Mouse (Mus musculus): ENCODE data around the gene Trex1. TPM values are rescaled to one million over a fixed set of nuclear protein-coding genes. Genes with fewer than 3 reads are reported as not detected.

The Trex1 gene
- total and polyA plus RNA-seq, 2 experiments from 2014 or later: 14.8 to 22.5 TPM

DNA sequence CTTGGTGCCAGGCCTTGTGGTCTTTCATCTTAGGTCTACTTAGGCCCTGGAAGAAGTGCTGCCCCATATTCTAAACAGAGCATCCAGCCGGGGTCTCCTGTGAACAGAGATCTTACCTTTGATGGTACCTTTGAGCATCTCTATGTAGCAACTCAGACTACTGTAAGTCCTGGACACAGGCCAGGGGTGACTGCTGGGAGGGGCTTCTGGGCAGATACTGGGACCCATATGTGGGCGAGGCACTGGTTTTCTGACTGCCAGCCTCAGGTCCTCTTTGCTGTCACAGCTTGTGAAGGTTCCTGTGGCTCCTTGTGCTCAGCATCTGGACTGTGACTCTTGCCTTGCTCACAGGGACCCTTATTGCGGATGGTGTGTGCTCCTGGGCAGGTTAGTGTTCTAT, 43.0 kb upstream of the Trex1 start:
- Histone ChIP-seq H3K36me3 (ENCODE audit: insufficient read depth, low read length) (peaks cover 49% of the 10 kb centered on the region), H3K4me1 (ENCODE audit: insufficient read depth, low read length) (peaks cover 12% of the 10 kb centered on the region; the same call in 1 of the 2 replicates), H3K9me3 (ENCODE audit: low read length) (no peaks in the 10 kb centered on the region), H3K4me2 (ENCODE audit: low read depth, low read length, poor library complexity, severe bottlenecking) (no peak overlapping the region), H3K4me3 (ENCODE audit: low read depth, low read length) (no peak overlapping the region), H3K27me3 (ENCODE audit: insufficient read depth, low read length) (no peaks in the 10 kb centered on the region), H3K9ac (replicated peaks; ENCODE audit: low read length, poor library complexity, severe bottlenecking) (no peak overlapping the region), H3K27ac (ENCODE audit: low read depth, low read length) (no peak overlapping the region)
- 94% methylated on average over 3 of the region's 3 CpGs for whole genome bisulfite sequencing
- ATAC-seq (ENCODE audit: low FRiP score) (no peak), DNase-seq (ENCODE audit: low spot score) (no peak)
- no peak for TF ChIP-seq CTCF (IDR thresholded peaks at IDR 0.05)

DNA sequence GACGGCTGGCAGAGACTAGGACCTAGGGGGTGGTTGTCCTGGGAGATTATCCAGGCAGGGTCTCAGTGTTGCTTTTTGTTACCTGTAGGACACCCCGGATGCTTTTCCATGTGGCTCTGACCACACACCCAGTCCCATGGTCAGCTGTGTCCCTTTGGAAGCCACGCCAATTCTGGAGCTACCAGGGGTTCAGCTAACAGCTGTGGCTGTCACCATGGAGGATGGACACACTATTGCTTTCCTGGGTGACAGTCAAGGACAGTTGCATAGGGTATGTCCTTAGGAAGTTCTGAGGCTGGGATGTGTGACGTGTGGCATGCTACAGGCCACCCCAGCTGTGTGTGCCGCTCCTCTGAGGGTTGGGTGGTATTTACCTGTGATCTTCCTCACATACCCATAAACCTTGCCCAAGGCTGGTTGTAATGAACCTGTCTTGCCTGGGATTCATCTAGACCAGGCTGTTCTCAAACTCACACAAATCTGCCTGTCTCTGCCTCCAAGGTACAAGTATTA, 42.5 kb upstream of the Trex1 start:
- H3K9ac ChIP-seq (replicated peaks; ENCODE audit: low read length, poor library complexity, severe bottlenecking): no peak overlapping the region
- H3K9me3 ChIP-seq (ENCODE audit: low read length): no peaks in the 10 kb centered on the region
- TF ChIP-seq CTCF (IDR thresholded peaks at IDR 0.05): no peak
- no peak overlapping the region for H3K4me2 ChIP-seq (ENCODE audit: low read depth, low read length, poor library complexity, severe bottlenecking)
- peaks cover 49% of the 10 kb centered on the region for H3K36me3 ChIP-seq (ENCODE audit: insufficient read depth, low read length)
- WGBS: 91% methylated on average over 5 of the region's 5 CpGs
- ATAC-seq (ENCODE audit: low FRiP score) (no peak), DNase-seq (ENCODE audit: low spot score) (no peak)
- H3K27ac ChIP-seq (ENCODE audit: low read depth, low read length): no peak overlapping the region
- H3K4me1 ChIP-seq (ENCODE audit: insufficient read depth, low read length): peaks cover 14% of the 10 kb centered on the region; the same call in 1 of the 2 replicates
- H3K27me3 ChIP-seq (ENCODE audit: insufficient read depth, low read length): no peaks in the 10 kb centered on the region
- H3K4me3 ChIP-seq (ENCODE audit: low read depth, low read length): no peak overlapping the region

DNA sequence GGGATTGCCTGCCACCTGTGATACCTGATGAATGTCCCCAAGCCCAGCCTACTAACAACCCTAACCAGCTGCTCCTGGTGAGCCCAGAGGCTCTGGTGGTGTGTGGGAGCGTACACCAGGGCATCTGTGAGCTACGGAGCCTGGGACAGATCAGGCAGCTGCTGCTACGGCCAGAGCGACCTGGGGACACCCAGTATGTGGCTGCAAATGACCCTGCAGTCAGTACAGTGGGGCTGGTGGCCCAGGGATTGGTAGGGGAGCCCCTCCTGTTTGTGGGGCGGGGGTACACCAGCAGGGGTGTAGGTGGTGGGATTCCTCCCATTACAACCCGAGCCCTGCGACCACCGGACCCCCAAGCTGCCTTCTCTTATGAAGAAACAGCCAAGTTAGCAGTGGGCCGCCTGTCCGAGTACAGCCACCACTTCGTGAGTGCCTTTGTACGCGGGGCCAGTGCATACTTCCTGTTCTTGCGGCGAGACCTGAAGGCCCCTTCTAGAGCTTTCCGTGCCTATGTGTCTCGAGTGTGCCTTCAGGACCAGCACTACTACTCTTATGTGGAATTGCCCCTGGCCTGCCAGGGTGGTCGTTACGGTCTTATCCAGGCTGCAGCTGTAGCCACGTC, 40.9 kb upstream of the Trex1 start:
- H3K4me3 ChIP-seq (ENCODE audit: low read depth, low read length): no peak overlapping the region
- no peak overlapping the region for H3K27ac ChIP-seq (ENCODE audit: low read depth, low read length)
- H3K27me3 ChIP-seq (ENCODE audit: insufficient read depth, low read length): no peaks in the 10 kb centered on the region
- H3K9ac ChIP-seq (replicated peaks; ENCODE audit: low read length, poor library complexity, severe bottlenecking): no peak overlapping the region
- H3K4me2 ChIP-seq (ENCODE audit: low read depth, low read length, poor library complexity, severe bottlenecking): no peak overlapping the region
- H3K9me3 ChIP-seq (ENCODE audit: low read length): no peaks in the 10 kb centered on the region
- TF ChIP-seq CTCF (IDR thresholded peaks at IDR 0.05): no peak
- ATAC-seq (ENCODE audit: low FRiP score) (no peak), DNase-seq (ENCODE audit: low spot score) (no peak)
- peaks cover 34% of the 10 kb centered on the region for H3K36me3 ChIP-seq (ENCODE audit: insufficient read depth, low read length)
- 93% methylated on average over 20 of the region's 20 CpGs for WGBS
- H3K4me1 ChIP-seq (ENCODE audit: insufficient read depth, low read length): peaks cover 20% of the 10 kb centered on the region; the same call in 1 of the 2 replicates

DNA sequence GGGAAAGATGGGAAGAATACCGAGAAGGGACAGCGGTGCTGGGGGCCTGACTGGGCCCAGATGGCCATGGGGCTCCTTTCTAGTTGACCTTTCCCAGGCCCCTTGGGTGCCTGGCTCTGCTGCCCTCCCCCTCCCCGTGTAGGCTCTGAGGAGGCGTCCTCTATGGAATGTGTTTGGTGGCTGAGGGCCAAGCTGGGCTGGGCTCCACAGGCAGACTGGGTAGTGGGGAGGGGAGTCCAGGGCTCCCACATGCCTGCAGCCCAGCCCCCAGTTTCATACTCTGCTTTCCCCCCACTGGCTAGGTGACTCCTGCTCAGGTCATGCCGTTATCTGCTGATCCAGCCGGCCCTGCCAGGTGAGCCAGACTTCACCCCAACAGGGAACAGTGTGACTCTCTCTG, 39.4 kb upstream of the Trex1 start:
- WGBS: 62% methylated on average over 6 of the region's 6 CpGs
- H3K4me1 ChIP-seq (ENCODE audit: insufficient read depth, low read length): peaks cover 24% of the 10 kb centered on the region
- no peak for ATAC-seq (ENCODE audit: low FRiP score)

DNA sequence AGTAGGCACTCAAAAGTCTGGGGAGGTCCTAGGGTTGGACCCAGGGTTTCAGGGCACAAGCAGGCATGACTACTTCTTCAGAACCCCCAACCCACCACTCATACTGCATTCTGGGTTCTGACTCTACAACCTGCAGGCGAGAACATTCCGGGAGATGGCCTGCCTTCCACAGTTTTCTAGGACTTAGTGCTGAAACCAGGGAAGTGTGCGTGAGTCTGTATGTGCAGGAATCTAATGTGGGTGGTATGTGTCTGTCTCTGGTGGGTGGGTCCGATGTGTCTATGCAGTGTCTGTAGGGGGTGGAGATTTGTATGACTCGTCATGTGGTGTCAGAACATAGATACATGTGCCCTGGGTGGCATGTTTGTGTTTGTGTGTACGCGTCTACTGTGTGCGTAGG, 38.8 kb upstream of the Trex1 start:
- H3K4me2 ChIP-seq (ENCODE audit: low read depth, low read length, poor library complexity, severe bottlenecking): peak overlapping the region; percentile 87
- WGBS: 77% methylated on average over 8 of the region's 8 CpGs
- H3K4me1 ChIP-seq (ENCODE audit: insufficient read depth, low read length): peaks cover 26% of the 10 kb centered on the region
- H3K9ac ChIP-seq (replicated peaks; ENCODE audit: low read length, poor library complexity, severe bottlenecking): peak overlapping the region; percentile 88
- no peaks in the 10 kb centered on the region for H3K9me3 ChIP-seq (ENCODE audit: low read length)
- no peak for TF ChIP-seq CTCF (IDR thresholded peaks at IDR 0.05)
- peak overlapping the region; percentile 97 for H3K27ac ChIP-seq (ENCODE audit: low read depth, low read length)
- H3K27me3 ChIP-seq (ENCODE audit: insufficient read depth, low read length): no peaks in the 10 kb centered on the region
- ATAC-seq (ENCODE audit: low FRiP score) (no peak), DNase-seq (ENCODE audit: low spot score) (no peak)
- no peak overlapping the region for H3K4me3 ChIP-seq (ENCODE audit: low read depth, low read length)
- peaks cover 16% of the 10 kb centered on the region for H3K36me3 ChIP-seq (ENCODE audit: insufficient read depth, low read length)

More for the DNA sequence above, 39.4 kb upstream of the Trex1 start:
- Histone ChIP-seq H3K27me3 (ENCODE audit: insufficient read depth, low read length) (no peaks in the 10 kb centered on the region), H3K9me3 (ENCODE audit: low read length) (no peaks in the 10 kb centered on the region), H3K4me3 (ENCODE audit: low read depth, low read length) (no peak overlapping the region), H3K36me3 (ENCODE audit: insufficient read depth, low read length) (peaks cover 20% of the 10 kb centered on the region), H3K4me2 (ENCODE audit: low read depth, low read length, poor library complexity, severe bottlenecking) (peak overlapping the region; percentile 87), H3K9ac (replicated peaks; ENCODE audit: low read length, poor library complexity, severe bottlenecking) (no peak overlapping the region), H3K27ac (ENCODE audit: low read depth, low read length) (peak overlapping the region; percentile 97; the same call in 1 of the 2 replicates)
- peak; percentile 66 for DNase-seq (ENCODE audit: low spot score)
- no peak for TF ChIP-seq CTCF (IDR thresholded peaks at IDR 0.05)

DNA sequence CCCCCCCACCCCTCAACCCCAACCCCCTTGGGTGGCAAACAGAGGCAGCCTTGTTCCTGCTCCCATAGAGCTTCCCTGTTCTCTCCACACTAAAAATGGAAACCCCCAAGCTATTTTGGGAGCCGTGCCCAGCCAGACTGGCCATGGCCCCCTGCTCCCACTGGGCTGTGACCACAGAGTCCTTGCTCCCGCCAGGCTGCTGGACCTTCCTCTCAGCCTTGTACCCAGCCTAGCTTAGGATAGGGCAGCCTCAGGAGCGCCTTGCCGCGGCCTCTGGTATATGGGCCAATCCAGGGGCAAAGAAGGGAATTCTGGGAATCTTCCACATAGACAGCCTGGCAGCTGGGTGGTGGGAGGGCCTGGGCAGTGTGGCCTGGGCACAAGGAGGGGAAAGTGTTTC, 38.3 kb upstream of the Trex1 start:
- WGBS: 45% methylated on average over 5 of the region's 5 CpGs
- Histone ChIP-seq H3K4me2 (ENCODE audit: low read depth, low read length, poor library complexity, severe bottlenecking) (peak overlapping the region; percentile 87), H3K27ac (ENCODE audit: low read depth, low read length) (peak overlapping the region; percentile 97; the same call in 1 of the 2 replicates), H3K27me3 (ENCODE audit: insufficient read depth, low read length) (no peaks in the 10 kb centered on the region), H3K9ac (replicated peaks; ENCODE audit: low read length, poor library complexity, severe bottlenecking) (peak overlapping the region; percentile 88), H3K4me3 (ENCODE audit: low read depth, low read length) (0 out of 2 replicates have a peak overlapping the region, but pooled peaks have one; percentile 3), H3K4me1 (ENCODE audit: insufficient read depth, low read length) (peaks cover 26% of the 10 kb centered on the region), H3K36me3 (ENCODE audit: insufficient read depth, low read length) (peaks cover 11% of the 10 kb centered on the region), H3K9me3 (ENCODE audit: low read length) (no peaks in the 10 kb centered on the region)
- DNase-seq (ENCODE audit: low spot score) (peak; percentile 79), ATAC-seq (ENCODE audit: low FRiP score) (peak; percentile 41)
- TF ChIP-seq CTCF (IDR thresholded peaks at IDR 0.05): no peak

Measured in midbrain, postnatal 0 days (tissue).